Mouse (Mus musculus): Measurements from ENCODE around the gene Spn.

- TF ChIP-seq CTCF (IDR thresholded peaks at IDR 0.05; ENCODE audit: insufficient read depth, low read length) (no peak), POLR2A (IDR thresholded peaks at IDR 0.05; ENCODE audit: borderline replicate concordance, extremely low read depth, low read depth, low read length) (no peak)
Measured at GRCm38 (mm10) chr7:127083689-127084088, 53.9 kb downstream of the Spn start.
